Mouse (Mus musculus) G1E (cell line): Measurements from ENCODE around the gene Ntsr1.

Source experiments
- CTCF ChIP-seq: IDR thresholded peaks from 2 replicates; pipeline ENCODE4 v1.5.1; 2012; ENCODE audit warnings: low read depth, low read length, inconsistent platforms, mixed read lengths
- GATA1 ChIP-seq: IDR thresholded peaks from 2 replicates; pipeline ENCODE4 v1.6.1; 2012; ENCODE audit warnings: borderline replicate concordance, low read length, inconsistent platforms, mixed read lengths
- POLR2AphosphoS5 ChIP-seq: IDR thresholded peaks from 2 replicates; pipeline ENCODE4 v1.6.1; 2012; ENCODE audit warnings: low read depth, low read length, inconsistent platforms; ENCODE audit not compliant: insufficient replicate concordance
- TAL1 ChIP-seq: conservative IDR thresholded peaks from 2 replicates; pipeline ENCODE4 v1.6.1; 2012; ENCODE audit warnings: low read depth, low read length, inconsistent platforms, mixed read lengths

DNA sequence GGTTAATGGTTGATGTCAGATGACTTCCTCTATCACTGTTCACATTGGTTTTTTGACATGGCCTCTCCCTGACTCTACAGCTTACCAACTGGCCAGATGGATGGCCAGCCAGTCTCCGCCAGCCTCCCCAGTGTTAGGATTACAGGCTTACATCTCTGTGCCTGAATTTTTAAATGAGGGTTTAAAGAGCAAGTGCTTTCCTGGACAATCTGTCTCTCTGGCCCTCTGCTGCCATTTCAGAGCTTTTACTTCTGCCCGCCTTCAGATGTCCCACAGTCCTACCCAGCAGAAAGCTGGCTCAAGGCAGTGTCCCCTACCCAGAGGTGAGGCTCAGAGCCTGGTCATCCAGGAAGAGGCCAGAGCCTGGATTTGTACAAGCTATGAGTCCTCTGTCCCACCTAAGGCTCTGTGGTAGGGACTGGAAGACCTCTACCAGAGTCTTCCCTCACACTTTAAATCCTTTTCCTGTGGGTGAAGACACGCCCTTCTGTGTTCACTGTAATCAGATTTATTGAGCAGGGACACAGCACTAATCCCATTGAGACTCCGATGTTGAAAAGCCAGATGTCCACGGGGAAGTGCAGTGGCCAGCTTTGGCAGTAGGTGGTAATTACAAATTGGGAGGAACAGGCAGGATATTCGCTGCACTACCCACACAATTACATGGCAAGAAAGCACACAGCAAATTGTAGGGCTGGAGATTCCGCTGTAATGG, 32.1 kb downstream of the Ntsr1 start:
- TF ChIP-seq CTCF (no peak), GATA1 (no peak), TAL1 (no peak), POLR2AphosphoS5 (no peak)
